Mouse (Mus musculus) testis, adult 2 months (tissue): Measurements from ENCODE around the gene Rbbp6.

Experiments
- CTCF ChIP-seq: fragments of 200-500 bp; IDR thresholded peaks from 2 replicates; pipeline ENCODE4 v1.5.1; 2012; ENCODE audit warnings: low read depth, mild to moderate bottlenecking, inconsistent platforms, low read length, moderate library complexity; ENCODE audit not compliant: control insufficient read depth, insufficient read depth, insufficient replicate concordance
- POLR2A ChIP-seq: fragments of 200-500 bp; IDR thresholded peaks from 2 replicates; pipeline ENCODE4 v1.6.1; 2012; ENCODE audit warnings: low read depth, mild to moderate bottlenecking, inconsistent platforms, low read length, moderate library complexity; ENCODE audit not compliant: control insufficient read depth

DNA sequence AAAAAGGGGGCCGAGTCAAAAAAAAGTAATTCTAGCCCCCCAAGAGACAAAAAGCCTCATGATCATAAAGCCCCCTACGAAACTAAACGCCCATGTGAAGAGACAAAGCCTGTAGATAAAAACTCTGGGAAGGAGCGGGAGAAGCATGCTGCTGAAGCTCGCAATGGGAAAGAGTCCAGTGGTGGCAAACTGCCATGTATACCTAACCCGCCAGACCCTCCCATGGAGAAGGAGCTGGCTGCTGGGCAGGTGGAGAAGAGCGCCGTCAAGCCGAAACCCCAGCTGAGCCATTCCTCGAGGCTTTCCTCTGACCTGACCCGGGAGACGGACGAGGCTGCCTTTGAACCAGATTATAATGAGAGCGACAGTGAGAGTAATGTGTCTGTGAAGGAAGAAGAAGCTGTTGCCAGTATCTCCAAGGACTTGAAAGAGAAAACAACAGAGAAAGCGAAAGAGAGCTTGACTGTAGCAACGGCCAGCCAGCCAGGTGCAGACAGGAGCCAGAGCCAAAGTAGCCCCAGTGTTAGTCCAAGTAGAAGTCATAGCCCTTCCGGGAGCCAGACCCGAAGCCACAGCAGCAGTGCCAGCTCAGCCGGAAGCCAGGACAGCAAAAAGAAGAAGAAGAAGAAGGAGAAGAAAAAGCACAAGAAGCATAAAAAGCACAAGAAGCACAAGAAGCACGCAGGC is 36.0 kb downstream of the Rbbp6 start:
- TF ChIP-seq CTCF (no peak), POLR2A (no peak)
